Mouse (Mus musculus) lung, embryonic 16.5 days (tissue): ENCODE data around the gene Ankmy2. TPM values are rescaled to one million over a fixed set of nuclear protein-coding genes. Genes with fewer than 3 reads are reported as not detected.
A peak's percentile ranks its signal among the peaks of the same experiment; 100 is the strongest.

Source experiments
- ATAC-seq: fragments of 200-750 bp; cut with Nextera tagmentation; 2 replicates; pipeline ENCODE4 v1.8.0; 2017; ENCODE audit warnings: low read depth, mild to moderate bottlenecking, moderate library complexity
- H3K27ac ChIP-seq: fragments of 300-500 bp; sonication (generic); 2 replicates; pipeline ENCODE4 v1.5.1; 2014; ENCODE audit warnings: mild to moderate bottlenecking, control low read depth, low read length
- H3K27me3 ChIP-seq: fragments of 300-500 bp; sonication (generic); 2 replicates; pipeline ENCODE4 v1.6.1; 2014; ENCODE audit warnings: low read depth, low read length, mixed read lengths; ENCODE audit not compliant: control insufficient read depth, insufficient read depth
- H3K36me3 ChIP-seq: fragments of 300-500 bp; sonication (generic); 2 replicates; pipeline ENCODE4 v1.6.1; 2014; ENCODE audit warnings: low read length; ENCODE audit not compliant: control insufficient read depth, insufficient read depth
- H3K4me1 ChIP-seq: fragments of 300-500 bp; sonication (generic); replicated peaks from 2 replicates; pipeline ENCODE4 v1.6.1; 2014; ENCODE audit warnings: low read length, mixed read lengths; ENCODE audit not compliant: control insufficient read depth, insufficient read depth
- H3K4me2 ChIP-seq: fragments of 300-500 bp; sonication (generic); 2 replicates; pipeline ENCODE4 v1.6.1; 2014; ENCODE audit warnings: low read depth, low read length, control low read depth
- H3K4me3 ChIP-seq: fragments of 300-500 bp; sonication (generic); 2 replicates; pipeline ENCODE4 v1.5.1; 2014; ENCODE audit warnings: mild to moderate bottlenecking, low read length, control low read depth
- H3K9ac ChIP-seq: fragments of 300-500 bp; sonication (generic); 2 replicates; pipeline ENCODE4 v1.6.1; 2014; ENCODE audit warnings: low read length, control low read depth
- H3K9me3 ChIP-seq: fragments of 300-500 bp; sonication (generic); 2 replicates; pipeline ENCODE4 v1.6.1; 2016; ENCODE audit warnings: low read length; ENCODE audit not compliant: control insufficient read depth
- WGBS: fragments of 180-500 bp; shearing (Covaris S2); extraction: QIAGEN DNeasy Blood & Tissue Kit; methylation state at CpG from one replicate; pipeline ENCODE4 v1.1.7; 2014; 5-methylcytosine and 5-hydroxymethylcytosine counted together
- polyA plus RNA-seq: library from polyadenylated mRNA; unstranded; fragments of >200 nt; fragmentation: Nextera tagmentation; extraction: Ambion mirVana; gene quantifications from 2 replicates; pipeline ENCODE4 v1.2.1, GENCODE M21; 2015

Ankmy2 gene
- polyA plus RNA-seq, 1 experiment from 2014 or later: 39.2 TPM

GRCm38 (mm10) chr12:36150737-36151136 is 6.2 kb upstream of the Ankmy2 start:
- Histone ChIP-seq H3K36me3 (peaks cover 2% of the 10 kb centered on the region; the same call in 1 of the 2 replicates), H3K27ac (no peak overlapping the region), H3K9me3 (no peaks in the 10 kb centered on the region; the same call in 1 of the 2 replicates), H3K27me3 (no peaks in the 10 kb centered on the region), H3K4me3 (no peak overlapping the region), H3K9ac (no peak overlapping the region), H3K4me1 (peaks cover 9% of the 10 kb centered on the region), H3K4me2 (no peak overlapping the region)
- 82% methylated on average over 2 of the region's 2 CpGs for WGBS
- no peak for ATAC-seq

- Histone ChIP-seq H3K27me3 (no peaks in the 10 kb centered on the region), H3K9me3 (no peaks in the 10 kb centered on the region), H3K4me3 (peak overlapping the region; percentile 93), H3K4me2 (peak overlapping the region; percentile 85), H3K27ac (no peak overlapping the region), H3K36me3 (no peaks in the 10 kb centered on the region), H3K4me1 (peaks cover 15% of the 10 kb centered on the region), H3K9ac (peak overlapping the region; percentile 90)
- WGBS: 7% methylated on average over 8 of the region's 8 CpGs
- ATAC-seq: no peak
Measured at GRCm38 (mm10) chr12:36155141-36155641, 1.7 kb upstream of the Ankmy2 start.

- Histone ChIP-seq H3K4me1 (peaks cover 13% of the 10 kb centered on the region), H3K27me3 (no peaks in the 10 kb centered on the region), H3K4me2 (peak overlapping the region; percentile 85), H3K9ac (peak overlapping the region; percentile 90), H3K36me3 (no peaks in the 10 kb centered on the region), H3K27ac (peak overlapping the region; percentile 96), H3K9me3 (no peaks in the 10 kb centered on the region), H3K4me3 (peak overlapping the region; percentile 93)
- ATAC-seq: peak; percentile 44
- under 1% methylated on average over 32 of the region's 33 CpGs for WGBS
Measured at GRCm38 (mm10) chr12:36156101-36156636, 745 bp upstream of the Ankmy2 start.

GRCm38 (mm10) chr12:36157304-36157637 is 357 bp downstream of the Ankmy2 start:
- Histone ChIP-seq H3K4me3 (peak overlapping the region; percentile 93), H3K4me2 (peak overlapping the region; percentile 85), H3K36me3 (no peaks in the 10 kb centered on the region), H3K9ac (peak overlapping the region; percentile 90), H3K27me3 (no peaks in the 10 kb centered on the region), H3K9me3 (no peaks in the 10 kb centered on the region), H3K4me1 (peaks cover 13% of the 10 kb centered on the region), H3K27ac (peak overlapping the region; percentile 96)
- ATAC-seq: peak; percentile 49
- WGBS: 0% methylated on average over 14 of the region's 14 CpGs

GRCm38 (mm10) chr12:36157638-36158308 is 859 bp downstream of the Ankmy2 start, which contains the start of gene Bzw2:
TSS of gene Bzw2 (minus strand) at chr12:36158080.
- H3K27me3 ChIP-seq: no peaks in the 10 kb centered on the region
- peak; percentile 65 for ATAC-seq
- H3K27ac ChIP-seq: peak within 1 kb of the TSS; percentile 96
- H3K9me3 ChIP-seq: no peaks in the 10 kb centered on the region
- peak within 1 kb of the TSS; percentile 85 for H3K4me2 ChIP-seq
- peak within 1 kb of the TSS; percentile 93 for H3K4me3 ChIP-seq
- H3K36me3 ChIP-seq: no peaks in the 10 kb centered on the region
- peak within 1 kb of the TSS; percentile 90 for H3K9ac ChIP-seq
- WGBS: 1% methylated on average over 26 of the region's 26 CpGs
- peaks cover 13% of the 10 kb centered on the region for H3K4me1 ChIP-seq

- WGBS: 53% methylated on average over 7 of the region's 7 CpGs
- ATAC-seq: no peak
- no peaks in the 10 kb centered on the region; the same call in 1 of the 2 replicates for H3K36me3 ChIP-seq
- H3K4me1 ChIP-seq: no peaks in the 10 kb centered on the region
- no peak overlapping the region for H3K9ac ChIP-seq
- no peaks in the 10 kb centered on the region for H3K27me3 ChIP-seq
- no peaks in the 10 kb centered on the region for H3K9me3 ChIP-seq
- H3K4me3 ChIP-seq: no peak overlapping the region
- H3K4me2 ChIP-seq: no peak overlapping the region
- no peak overlapping the region for H3K27ac ChIP-seq
Measured at GRCm38 (mm10) chr12:36164126-36164791, 7.3 kb downstream of the Ankmy2 start.

- Histone ChIP-seq H3K36me3 (no peaks in the 10 kb centered on the region; the same call in 1 of the 2 replicates), H3K27me3 (no peaks in the 10 kb centered on the region), H3K4me3 (no peak overlapping the region), H3K9me3 (no peaks in the 10 kb centered on the region), H3K4me2 (no peak overlapping the region), H3K9ac (no peak overlapping the region), H3K4me1 (no peaks in the 10 kb centered on the region), H3K27ac (0 out of 2 replicates have a peak overlapping the region, but pooled peaks have one; percentile 13)
- 45% methylated on average over 1 of the region's 1 CpGs for WGBS
- ATAC-seq: no peak
Measured at GRCm38 (mm10) chr12:36165299-36165698, 8.4 kb downstream of the Ankmy2 start.

GRCm38 (mm10) chr12:36177227-36177626 is 20.3 kb downstream of the Ankmy2 start:
- Histone ChIP-seq H3K4me3 (no peak overlapping the region), H3K4me2 (no peak overlapping the region), H3K27me3 (no peaks in the 10 kb centered on the region), H3K9me3 (no peaks in the 10 kb centered on the region), H3K9ac (no peak overlapping the region), H3K27ac (no peak overlapping the region), H3K36me3 (peaks cover 24% of the 10 kb centered on the region), H3K4me1 (no peaks in the 10 kb centered on the region)
- 93% methylated on average over 5 of the region's 5 CpGs for WGBS
- ATAC-seq: no peak

- Histone ChIP-seq H3K4me3 (no peak overlapping the region), H3K4me2 (no peak overlapping the region), H3K9ac (no peak overlapping the region), H3K4me1 (no peaks in the 10 kb centered on the region), H3K9me3 (no peaks in the 10 kb centered on the region), H3K27me3 (no peaks in the 10 kb centered on the region), H3K36me3 (peaks cover 16% of the 10 kb centered on the region), H3K27ac (no peak overlapping the region; the same call in 1 of the 2 replicates)
- WGBS: 71% methylated on average over 6 of the region's 6 CpGs
- ATAC-seq: peak; percentile 49; the same call in 1 of the 2 replicates
Measured at GRCm38 (mm10) chr12:36182570-36182969, 25.7 kb downstream of the Ankmy2 start.
